Mouse (Mus musculus) midbrain, embryonic 10.5 days (tissue): ENCODE measurements around the gene Ppp2r5e. TPM values are rescaled to one million over a fixed set of nuclear protein-coding genes. Genes with fewer than 3 reads are reported as not detected.

Source experiments
- DNase-seq: peaks from one replicate; pipeline ENCODE4 v3.0.0-alpha.2; 2017; ENCODE audit warnings: low spot score
- H3K27ac ChIP-seq: fragments of 300-500 bp; sonication (generic); replicated peaks from 2 replicates; pipeline ENCODE4 v1.5.1; 2016; ENCODE audit warnings: mild to moderate bottlenecking
- H3K27me3 ChIP-seq: fragments of 300-500 bp; sonication (generic); 2 replicates; pipeline ENCODE4 v1.6.1; 2016; ENCODE audit warnings: low read depth, mild to moderate bottlenecking; ENCODE audit not compliant: poor library complexity, severe bottlenecking
- H3K36me3 ChIP-seq: fragments of 300-500 bp; sonication (generic); 2 replicates; pipeline ENCODE4 v1.6.1; 2016; ENCODE audit warnings: mild to moderate bottlenecking, moderate library complexity
- H3K4me1 ChIP-seq: fragments of 300-500 bp; sonication (generic); 2 replicates; pipeline ENCODE4 v1.6.1; 2016
- H3K4me3 ChIP-seq: fragments of 300-500 bp; sonication (generic); 2 replicates; pipeline ENCODE4 v1.5.1; 2016; ENCODE audit warnings: mild to moderate bottlenecking, moderate library complexity
- H3K9me3 ChIP-seq: fragments of 300-500 bp; sonication (generic); replicated peaks from 2 replicates; pipeline ENCODE4 v1.6.1; 2016; ENCODE audit warnings: mild to moderate bottlenecking
- WGBS: fragments of 180-500 bp; shearing (Covaris S2); methylation state at CpG from one replicate; pipeline ENCODE4 v1.1.7; 2016; 5-methylcytosine and 5-hydroxymethylcytosine counted together
- polyA plus RNA-seq: library from polyadenylated mRNA; unstranded; fragments of >200 nt; fragmentation: Nextera tagmentation; extraction: Ambion mirVana; gene quantifications from 2 replicates; pipeline ENCODE4 v1.2.1, GENCODE M21; 2016

Ppp2r5e gene
- 15.0 and 16.2 TPM in 2 replicates for polyA plus RNA-seq

GRCm38 (mm10) chr12:75596154-75597002 is at the start of gene Ppp2r5e:
Gene Ppp2r5e, minus strand, starts transcription at chr12:75596245.
- H3K36me3 ChIP-seq, result peaks cover 21% of the 10 kb centered on the region
- peak within 1 kb of the TSS; percentile 99 for H3K27ac ChIP-seq
- peaks cover 35% of the 10 kb centered on the region for H3K4me1 ChIP-seq
- no peaks in the 10 kb centered on the region for H3K27me3 ChIP-seq
- WGBS, result under 1% methylated on average over 72 of the region's 72 CpGs
- DNase-seq, result peak; percentile 100
- no peaks in the 10 kb centered on the region for H3K9me3 ChIP-seq
- peak within 1 kb of the TSS; percentile 100 for H3K4me3 ChIP-seq

- peaks cover 16% of the 10 kb centered on the region for H3K4me1 ChIP-seq
These were observed 49.7 kb upstream of the Ppp2r5e start for GRCm38 (mm10) chr12:75645780-75646179.

GRCm38 (mm10) chr12:75641726-75642125 is 45.7 kb upstream of the Ppp2r5e start:
- H3K27ac ChIP-seq, result no peak overlapping the region
- no peaks in the 10 kb centered on the region for H3K36me3 ChIP-seq
- no peaks in the 10 kb centered on the region for H3K9me3 ChIP-seq
- H3K27me3 ChIP-seq, result no peaks in the 10 kb centered on the region
- H3K4me3 ChIP-seq, result no peak overlapping the region
- no peaks in the 10 kb centered on the region for H3K4me1 ChIP-seq
- WGBS, result 93% methylated on average over 1 of the region's 1 CpGs
- DNase-seq, result no peak

More at GRCm38 (mm10) chr12:75645780-75646179, 49.7 kb upstream of the Ppp2r5e start:
- Histone ChIP-seq H3K27ac (no peak overlapping the region), H3K9me3 (no peaks in the 10 kb centered on the region), H3K36me3 (peaks cover 7% of the 10 kb centered on the region), H3K4me3 (no peak overlapping the region), H3K27me3 (no peaks in the 10 kb centered on the region)
- 87% methylated on average over 1 of the region's 1 CpGs for WGBS
- DNase-seq, result no peak

- H3K36me3 ChIP-seq, result no peaks in the 10 kb centered on the region
- H3K27ac ChIP-seq, result no peak overlapping the region
- WGBS, result 93% methylated on average over 2 of the region's 2 CpGs
- H3K4me3 ChIP-seq, result no peak overlapping the region
- no peaks in the 10 kb centered on the region for H3K9me3 ChIP-seq
- no peaks in the 10 kb centered on the region for H3K4me1 ChIP-seq
- DNase-seq, result no peak
- no peaks in the 10 kb centered on the region for H3K27me3 ChIP-seq
These were observed 42.3 kb upstream of the Ppp2r5e start for GRCm38 (mm10) chr12:75638345-75638744.

GRCm38 (mm10) chr12:75637103-75637502 is 41.1 kb upstream of the Ppp2r5e start:
- no peaks in the 10 kb centered on the region for H3K9me3 ChIP-seq
- WGBS, result 91% methylated on average over 3 of the region's 3 CpGs
- H3K36me3 ChIP-seq, result peaks cover 12% of the 10 kb centered on the region
- no peak overlapping the region for H3K27ac ChIP-seq
- no peaks in the 10 kb centered on the region for H3K4me1 ChIP-seq
- H3K4me3 ChIP-seq, result no peak overlapping the region
- DNase-seq, result no peak
- H3K27me3 ChIP-seq, result no peaks in the 10 kb centered on the region

- no peaks in the 10 kb centered on the region for H3K9me3 ChIP-seq
- 91% methylated on average over 10 of the region's 10 CpGs for WGBS
- peaks cover 14% of the 10 kb centered on the region for H3K36me3 ChIP-seq
- no peaks in the 10 kb centered on the region for H3K4me1 ChIP-seq
- no peak overlapping the region for H3K4me3 ChIP-seq
- H3K27me3 ChIP-seq, result no peaks in the 10 kb centered on the region
- no peak for DNase-seq
- H3K27ac ChIP-seq, result no peak overlapping the region
These were observed 39.9 kb upstream of the Ppp2r5e start for GRCm38 (mm10) chr12:75635771-75636430.

- H3K27ac ChIP-seq, result no peak overlapping the region
- DNase-seq, result no peak
- WGBS, result 66% methylated on average over 1 of the region's 1 CpGs
- H3K36me3 ChIP-seq, result peaks cover 14% of the 10 kb centered on the region
- no peak overlapping the region for H3K4me3 ChIP-seq
- H3K9me3 ChIP-seq, result no peaks in the 10 kb centered on the region
- H3K4me1 ChIP-seq, result no peaks in the 10 kb centered on the region
- no peaks in the 10 kb centered on the region for H3K27me3 ChIP-seq
These were observed 33.6 kb upstream of the Ppp2r5e start for GRCm38 (mm10) chr12:75629618-75630017.

- 91% methylated on average over 5 of the region's 5 CpGs for WGBS
- Histone ChIP-seq H3K4me3 (no peak overlapping the region), H3K27me3 (no peaks in the 10 kb centered on the region), H3K36me3 (no peaks in the 10 kb centered on the region), H3K27ac (no peak overlapping the region), H3K4me1 (no peaks in the 10 kb centered on the region), H3K9me3 (peaks cover 5% of the 10 kb centered on the region; the same call in 1 of the 2 replicates)
- DNase-seq, result no peak
These were observed 27.2 kb upstream of the Ppp2r5e start for GRCm38 (mm10) chr12:75623292-75623691.

- no peaks in the 10 kb centered on the region for H3K4me1 ChIP-seq
- WGBS, result 77% methylated on average over 3 of the region's 3 CpGs
- H3K4me3 ChIP-seq, result no peak overlapping the region
- no peaks in the 10 kb centered on the region for H3K36me3 ChIP-seq
- no peaks in the 10 kb centered on the region for H3K27me3 ChIP-seq
- no peak for DNase-seq
- H3K27ac ChIP-seq, result no peak overlapping the region
- peaks cover 5% of the 10 kb centered on the region; the same call in 1 of the 2 replicates for H3K9me3 ChIP-seq
These were observed 26.8 kb upstream of the Ppp2r5e start for GRCm38 (mm10) chr12:75622835-75623234.

GRCm38 (mm10) chr12:75616841-75617240 is 20.8 kb upstream of the Ppp2r5e start:
- H3K36me3 ChIP-seq, result no peaks in the 10 kb centered on the region
- peaks cover 7% of the 10 kb centered on the region for H3K4me1 ChIP-seq
- no peak overlapping the region for H3K4me3 ChIP-seq
- no peaks in the 10 kb centered on the region for H3K27me3 ChIP-seq
- no peak overlapping the region for H3K27ac ChIP-seq
- H3K9me3 ChIP-seq, result peaks cover 3% of the 10 kb centered on the region; the same call in 1 of the 2 replicates
- WGBS, result 60% methylated on average over 8 of the region's 8 CpGs
- DNase-seq, result no peak

- Histone ChIP-seq H3K36me3 (no peaks in the 10 kb centered on the region), H3K27me3 (no peaks in the 10 kb centered on the region), H3K4me3 (peak overlapping the region; percentile 43), H3K9me3 (no peaks in the 10 kb centered on the region), H3K27ac (no peak overlapping the region; the same call in 1 of the 2 replicates), H3K4me1 (peaks cover 7% of the 10 kb centered on the region)
- peak; percentile 33 for DNase-seq
- 7% methylated on average over 24 of the region's 24 CpGs for WGBS
These were observed 20.2 kb upstream of the Ppp2r5e start for GRCm38 (mm10) chr12:75616158-75616791.

- H3K27me3 ChIP-seq, result no peaks in the 10 kb centered on the region
- no peak for DNase-seq
- WGBS, result 43% methylated on average over 3 of the region's 3 CpGs
- no peak overlapping the region for H3K27ac ChIP-seq
- no peaks in the 10 kb centered on the region for H3K36me3 ChIP-seq
- peaks cover 7% of the 10 kb centered on the region for H3K4me1 ChIP-seq
- no peak overlapping the region for H3K4me3 ChIP-seq
- H3K9me3 ChIP-seq, result no peaks in the 10 kb centered on the region
These were observed 19.5 kb upstream of the Ppp2r5e start for GRCm38 (mm10) chr12:75615556-75615955.
